Mouse (Mus musculus): ENCODE measurements at regions not wholly inside any gene's neighbourhood (a gene's known extent, or its start where the extent isn't known, plus 50 kb on each side); places are given as distances from the start of the nearest gene placed in this dataset.

DNA sequence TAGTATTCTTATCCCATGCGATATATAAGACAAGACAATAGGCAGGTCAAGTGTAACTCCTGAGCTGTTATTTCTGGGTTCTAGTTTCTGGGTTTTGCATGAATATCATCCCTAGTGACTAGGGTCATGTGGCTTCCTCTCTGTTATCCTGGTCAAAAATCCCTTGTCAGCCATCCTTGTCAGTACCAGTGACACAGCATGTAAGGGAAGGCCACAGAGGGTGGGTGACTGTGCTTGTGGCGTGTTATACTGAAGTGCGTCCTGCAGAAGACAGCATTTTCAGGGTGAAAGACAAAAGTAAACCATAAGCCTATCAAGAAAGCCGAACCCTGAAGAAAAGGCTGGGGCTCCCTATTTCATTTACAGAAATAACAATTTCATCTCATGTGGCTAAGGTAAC is 50.7 kb upstream of the Echdc3 start:
- DNase-seq: no peak

GRCm38 (mm10) chr2:6264085-6264783 is 51.4 kb upstream of the Echdc3 start:
- DNase-seq: no peak

GRCm38 (mm10) chr2:6265117-6265516 is 52.3 kb upstream of the Echdc3 start:
- DNase-seq: no peak

DNA sequence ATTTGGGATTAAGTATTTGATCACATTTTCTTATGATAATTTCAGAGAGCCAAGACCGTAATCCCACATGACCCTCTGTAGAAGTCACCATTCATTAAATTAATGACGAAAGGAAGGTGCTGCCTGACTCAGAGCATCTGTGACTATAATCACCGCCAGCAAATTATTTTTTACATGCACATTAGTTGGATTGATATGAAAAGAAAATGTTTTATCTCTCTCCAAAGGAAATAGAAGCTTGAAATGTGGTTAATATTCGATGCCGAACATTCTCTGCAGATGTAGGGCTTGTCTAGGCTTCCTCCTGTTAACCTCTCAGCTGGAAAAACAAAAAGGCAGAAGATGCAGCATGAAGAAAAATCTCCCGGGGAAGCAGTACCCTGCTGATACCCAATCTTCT is 54.2 kb upstream of the Echdc3 start:
- DNase-seq: no peak

GRCm38 (mm10) chr2:6267537-6267936 is 54.7 kb upstream of the Echdc3 start:
- DNase-seq: peak; percentile 16

DNA sequence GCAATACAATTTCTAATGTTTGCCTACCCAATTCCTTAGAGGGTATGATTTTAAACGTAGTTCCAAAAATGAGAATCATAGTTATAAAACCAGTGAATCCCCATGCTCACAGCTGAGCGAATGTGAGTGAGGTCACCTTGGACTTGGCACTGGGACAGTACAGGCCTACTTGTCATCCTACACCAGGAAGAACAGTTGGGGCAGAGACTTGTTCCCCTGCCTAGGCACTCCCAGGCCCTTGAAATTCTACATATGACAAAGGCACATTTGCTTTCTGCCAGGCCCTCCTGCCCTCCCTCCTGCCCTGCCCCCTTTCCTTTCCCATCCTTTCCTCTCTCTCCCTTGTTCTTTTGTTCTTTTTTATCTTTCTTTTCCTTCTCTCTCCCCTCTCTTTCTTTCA is 50.0 kb upstream of the Usp6nl start:
- no peak for DNase-seq
